ENCODE assay signal across 9 mouse cellular contexts in genomic region chr10:39555740-39556139, GRCm38 (mm10). TPM values are rescaled to one million over a fixed set of nuclear protein-coding genes. Genes with fewer than 3 reads are reported as not detected.
DNase-seq lines count a peak whose midpoint lies in the region; ATAC-seq lines count a peak whose summit lies in the region.
"Had no signal": no experiment of that assay in that cellular context is flagged by ENCODE, and none has a peak within 500 bp of the region (broad histone marks: within the 10 kb centered on the region; RNA-seq: fewer than 3 reads in every experiment).

No protein-coding gene starts in this region.

- H3K36me3 ChIP-seq in forebrain, embryonic 12.5 days (replicated peaks): peaks cover 10% of the 10 kb centered on the region; the same call in 1 of the 2 replicates
- H3K36me3 ChIP-seq in limb, embryonic 12.5 days: no peaks in the 10 kb centered on the region
- H3K36me3 ChIP-seq in midbrain, embryonic 10.5 days: peaks cover 10% of the 10 kb centered on the region

- H3K27ac ChIP-seq in forebrain, embryonic 12.5 days: peak overlapping the region; percentile 77
- peak overlapping the region; percentile 82 for H3K27ac ChIP-seq in limb, embryonic 12.5 days
- H3K27ac ChIP-seq in midbrain, embryonic 10.5 days (replicated peaks): peak overlapping the region; percentile 75

- no peaks in the 10 kb centered on the region for H3K27me3 ChIP-seq in forebrain, embryonic 12.5 days
- H3K27me3 ChIP-seq in limb, embryonic 12.5 days: no peaks in the 10 kb centered on the region
- no peaks in the 10 kb centered on the region for H3K27me3 ChIP-seq in midbrain, embryonic 10.5 days (ENCODE audit: low read depth, poor library complexity, severe bottlenecking)
- H3K27me3 ChIP-seq: neural tube, embryonic 12.5 days had no signal

- 49% methylated on average over 5 of the region's 5 CpGs for WGBS in forebrain, embryonic 12.5 days
- WGBS in limb, embryonic 12.5 days: 29% methylated on average over 5 of the region's 5 CpGs
- WGBS in midbrain, embryonic 10.5 days: 58% methylated on average over 5 of the region's 5 CpGs

- H3K4me1 ChIP-seq in forebrain, embryonic 12.5 days: peaks cover 84% of the 10 kb centered on the region
- H3K4me1 ChIP-seq in limb, embryonic 12.5 days (replicated peaks): peaks cover 85% of the 10 kb centered on the region
- peaks cover 79% of the 10 kb centered on the region for H3K4me1 ChIP-seq in midbrain, embryonic 10.5 days

- H3K9me3 ChIP-seq in forebrain, embryonic 12.5 days: no peaks in the 10 kb centered on the region
- no peaks in the 10 kb centered on the region for H3K9me3 ChIP-seq in limb, embryonic 12.5 days
- no peaks in the 10 kb centered on the region for H3K9me3 ChIP-seq in midbrain, embryonic 10.5 days (replicated peaks)
- H3K9me3 ChIP-seq: neural tube, embryonic 12.5 days had no signal

- no peak for ATAC-seq in forebrain, embryonic 12.5 days (ENCODE audit: low FRiP score)
- no peak for ATAC-seq in limb, embryonic 12.5 days (ENCODE audit: insufficient number of reproducible peaks, insufficient read depth, low FRiP score, low TSS enrichment, low read depth)

- peak; percentile 62 for DNase-seq in embryo, embryonic 11 days
- no peak for DNase-seq in embryo, embryonic 9.5 days (ENCODE audit: extremely low spot score)
- no peak for DNase-seq in midbrain, embryonic 10.5 days (ENCODE audit: low spot score)
- DNase-seq in urinary bladder, adult 18-20 months (ENCODE audit: low spot score in 2 of 2): no peak
- no peak for DNase-seq in frontal cortex, postnatal 36 days (ENCODE audit: low spot score in 2 of 2)
- no peak for DNase-seq in frontal cortex, postnatal 25 days (ENCODE audit: low spot score in 2 of 2)

- H3K9ac ChIP-seq in forebrain, embryonic 12.5 days: peak overlapping the region; percentile 12; the same call in 1 of the 2 replicates
- H3K9ac ChIP-seq in limb, embryonic 12.5 days (replicated peaks): no peak overlapping the region

- H3K4me3 ChIP-seq in forebrain, embryonic 12.5 days (replicated peaks): no peak overlapping the region
- no peak overlapping the region for H3K4me3 ChIP-seq in limb, embryonic 12.5 days (replicated peaks)
- no peak overlapping the region for H3K4me3 ChIP-seq in midbrain, embryonic 10.5 days
- H3K4me3 ChIP-seq: neural tube, embryonic 12.5 days had no signal

- H3K4me2 ChIP-seq in forebrain, embryonic 12.5 days: no peak overlapping the region
- peak overlapping the region; percentile 8; the same call in 1 of the 2 replicates for H3K4me2 ChIP-seq in limb, embryonic 12.5 days
- H3K4me2 ChIP-seq: neural tube, embryonic 12.5 days had no signal

RNA-seq across cellular contexts. Expression of gene Traf3ip2, which starts 57.0 kb away (rescaled TPM):
- polyA plus RNA-seq in forebrain, embryonic 12.5 days (2016; fragmentation: Nextera tagmentation; extraction: Ambion mirVana): 4.7 and 6.0 TPM in 2 replicates
- 4.9 and 6.1 TPM in 2 replicates for polyA plus RNA-seq in limb, embryonic 12.5 days (2016; fragmentation: Nextera tagmentation; extraction: Ambion mirVana)
- polyA plus RNA-seq in midbrain, embryonic 10.5 days (2016; fragmentation: Nextera tagmentation; extraction: Ambion mirVana): 5.5 and 9.5 TPM in 2 replicates
